Comparison of ENCODE assay signal across 9 mouse cellular contexts in the genomic region with DNA sequence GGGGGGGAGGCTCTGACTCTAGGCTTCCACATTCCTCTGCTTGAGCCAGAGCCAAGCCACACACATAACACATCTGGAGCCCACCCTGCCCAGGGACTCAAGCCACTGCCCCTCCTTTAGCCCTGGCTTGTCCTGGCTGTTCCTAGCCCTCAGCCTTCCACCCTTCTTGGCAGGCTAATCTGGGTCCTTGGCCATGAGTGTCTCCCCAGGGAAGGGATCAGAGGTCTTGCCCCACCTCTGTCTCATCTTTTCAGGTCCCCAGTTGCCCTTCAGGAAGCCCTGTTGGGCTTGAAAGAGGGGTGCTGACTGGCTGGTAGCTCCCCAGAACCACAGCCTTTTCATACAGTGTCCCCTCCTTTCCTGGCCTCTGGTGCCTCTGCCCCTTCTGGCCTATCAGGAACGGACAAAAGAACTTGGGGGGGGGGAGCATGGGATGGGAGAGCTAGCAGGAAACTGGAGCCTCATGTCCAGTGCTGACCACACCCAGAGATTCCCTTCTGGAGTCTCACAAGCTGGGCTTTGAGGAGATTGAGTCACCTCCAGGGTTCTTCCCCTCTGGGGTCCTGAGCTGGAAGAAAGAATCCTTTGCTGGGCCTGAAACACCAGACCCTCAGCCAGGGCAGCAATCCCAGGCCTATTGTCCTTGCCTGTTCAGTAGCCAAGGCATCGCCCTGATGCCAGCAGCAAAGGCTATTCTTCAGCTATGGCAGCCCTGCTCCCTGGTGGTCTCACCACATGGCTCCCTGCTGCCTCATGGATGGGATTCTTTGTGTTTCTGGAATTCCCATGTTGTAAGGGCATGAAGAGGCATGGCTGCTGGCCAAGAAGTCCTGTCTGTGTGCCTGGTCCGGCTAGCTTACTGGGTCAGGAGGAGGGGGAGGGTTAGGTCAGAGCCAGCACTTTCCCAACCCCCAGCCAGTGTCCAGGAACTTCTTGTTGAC. TPM values are rescaled to one million over a fixed set of nuclear protein-coding genes. Genes with fewer than 3 reads are reported as not detected.
DNase-seq lines count a peak whose midpoint lies in the region; ATAC-seq lines count a peak whose summit lies in the region.
"Had no signal": no experiment of that assay in that cellular context is flagged by ENCODE, and none has a peak within 500 bp of the region (broad histone marks: within the 10 kb centered on the region; RNA-seq: fewer than 3 reads in every experiment).

No protein-coding gene starts in this region.

- no peak overlapping the region for H3K27ac ChIP-seq in forebrain, embryonic 14.5 days (ENCODE audit: low read depth, low read length)
- 0 out of 2 replicates have a peak overlapping the region, but pooled peaks have one; percentile 10 for H3K27ac ChIP-seq in intestine, embryonic 15.5 days
- H3K27ac ChIP-seq in stomach, embryonic 14.5 days (ENCODE audit: low read length), result 0 out of 2 replicates have a peak overlapping the region, but pooled peaks have one; percentile 27
- H3K27ac ChIP-seq: liver, embryonic 13.5 days had no signal

- no peaks in the 10 kb centered on the region for H3K9me3 ChIP-seq in forebrain, embryonic 14.5 days (replicated peaks; ENCODE audit: control insufficient read depth, low read length)
- H3K9me3 ChIP-seq in intestine, embryonic 15.5 days, result no peaks in the 10 kb centered on the region
- H3K9me3 ChIP-seq in stomach, embryonic 14.5 days (ENCODE audit: control insufficient read depth, low read depth, low read length), result no peaks in the 10 kb centered on the region
- H3K9me3 ChIP-seq: liver, embryonic 13.5 days had no signal

- peak; percentile 47; the same call in 1 of the 2 replicates for ATAC-seq in forebrain, embryonic 14.5 days
- ATAC-seq in intestine, embryonic 15.5 days, result no peak
- ATAC-seq in stomach, embryonic 14.5 days (ENCODE audit: insufficient number of reproducible peaks, insufficient read depth, low FRiP score, low read depth), result no peak

- peak; percentile 56 for DNase-seq in layer of hippocampus, adult 11-12 months (ENCODE audit: low spot score)
- DNase-seq in layer of hippocampus, adult 9-10 months (ENCODE audit: low spot score), result no peak
- peak; percentile 29 for DNase-seq in brain, adult 2 months (ENCODE audit: low read depth, low spot score)
- DNase-seq in forebrain, embryonic 14.5 days (ENCODE audit: low spot score), result peak; percentile 71
- no peak for DNase-seq in embryo, embryonic 10 days (ENCODE audit: low spot score)
- DNase-seq in adrenal gland, adult 2 months, result no peak
- DNase-seq: liver, embryonic 13.5 days had no signal

- H3K9ac ChIP-seq in forebrain, embryonic 14.5 days (ENCODE audit: low read length), result no peak overlapping the region
- peak overlapping the region; percentile 17; the same call in 1 of the 2 replicates for H3K9ac ChIP-seq in intestine, embryonic 15.5 days
- no peak overlapping the region for H3K9ac ChIP-seq in stomach, embryonic 14.5 days (replicated peaks; ENCODE audit: low read depth, low read length)
- H3K9ac ChIP-seq: liver, embryonic 13.5 days had no signal

- H3K27me3 ChIP-seq in forebrain, embryonic 14.5 days (replicated peaks; ENCODE audit: control insufficient read depth, insufficient read depth, low read length), result peaks cover 40% of the 10 kb centered on the region
- peaks cover 35% of the 10 kb centered on the region for H3K27me3 ChIP-seq in intestine, embryonic 15.5 days (replicated peaks)
- H3K27me3 ChIP-seq in stomach, embryonic 14.5 days (ENCODE audit: control insufficient read depth, insufficient read depth, low read length), result peaks cover 17% of the 10 kb centered on the region; the same call in 1 of the 2 replicates

- H3K36me3 ChIP-seq in forebrain, embryonic 14.5 days (ENCODE audit: control insufficient read depth, insufficient read depth, low read length), result no peaks in the 10 kb centered on the region
- no peaks in the 10 kb centered on the region for H3K36me3 ChIP-seq in intestine, embryonic 15.5 days
- H3K36me3 ChIP-seq in stomach, embryonic 14.5 days (ENCODE audit: control insufficient read depth, insufficient read depth, low read length), result no peaks in the 10 kb centered on the region
- H3K36me3 ChIP-seq: liver, embryonic 13.5 days had no signal

- WGBS in forebrain, embryonic 14.5 days, result 15% methylated on average over 3 of the region's 3 CpGs
- WGBS in intestine, embryonic 15.5 days, result 38% methylated on average over 3 of the region's 3 CpGs
- 33% methylated on average over 3 of the region's 3 CpGs for WGBS in stomach, embryonic 14.5 days

- no peak overlapping the region for H3K4me2 ChIP-seq in forebrain, embryonic 14.5 days (ENCODE audit: low read length)
- no peak overlapping the region for H3K4me2 ChIP-seq in intestine, embryonic 15.5 days (replicated peaks)
- no peak overlapping the region for H3K4me2 ChIP-seq in stomach, embryonic 14.5 days (replicated peaks; ENCODE audit: low read depth, low read length)

- H3K4me1 ChIP-seq in forebrain, embryonic 14.5 days (ENCODE audit: control insufficient read depth, insufficient read depth, low read length), result peaks cover 8% of the 10 kb centered on the region
- H3K4me1 ChIP-seq in intestine, embryonic 15.5 days (replicated peaks), result peaks cover 16% of the 10 kb centered on the region
- peaks cover 17% of the 10 kb centered on the region; the same call in 1 of the 2 replicates for H3K4me1 ChIP-seq in stomach, embryonic 14.5 days (ENCODE audit: control insufficient read depth, insufficient read depth, low read length)

- H3K4me3 ChIP-seq in forebrain, embryonic 14.5 days (ENCODE audit: low read depth, low read length), result no peak overlapping the region
- H3K4me3 ChIP-seq in intestine, embryonic 15.5 days (replicated peaks), result no peak overlapping the region
- no peak overlapping the region for H3K4me3 ChIP-seq in stomach, embryonic 14.5 days (ENCODE audit: low read depth, low read length)
- H3K4me3 ChIP-seq: liver, embryonic 13.5 days had no signal

RNA-seq across cellular contexts. Expression of a gene that starts 1.1 kb away (rescaled TPM):
- 1.9 and 2.5 TPM in 2 replicates for polyA plus RNA-seq in forebrain, embryonic 14.5 days (2014; fragmentation: Nextera tagmentation; extraction: Ambion mirVana)
- polyA plus RNA-seq in intestine, embryonic 15.5 days (2015; fragmentation: Nextera tagmentation; extraction: Ambion mirVana), result 12.1 and 15.6 TPM in 2 replicates
- polyA plus RNA-seq in stomach, embryonic 14.5 days (2014; fragmentation: Nextera tagmentation; extraction: Ambion mirVana), result 8.0 and 9.0 TPM in 2 replicates
- total RNA-seq in adrenal gland, adult 2 months (2021), result 1 to 10 TPM; 3.7 to 7.2 TPM
- 21.1 and 24.7 TPM in 2 replicates for polyA plus RNA-seq in adrenal gland, adult 2 months (2012; rRNA removed)

RNA-seq across cellular contexts. Expression of a gene that starts 4.6 kb away (rescaled TPM):
- polyA plus RNA-seq in forebrain, embryonic 14.5 days (2014; fragmentation: Nextera tagmentation; extraction: Ambion mirVana), result 263 and 331 TPM in 2 replicates
- polyA plus RNA-seq in intestine, embryonic 15.5 days (2015; fragmentation: Nextera tagmentation; extraction: Ambion mirVana), result 40.9 and 48.2 TPM in 2 replicates
- polyA plus RNA-seq in stomach, embryonic 14.5 days (2014; fragmentation: Nextera tagmentation; extraction: Ambion mirVana), result 48.3 and 53.7 TPM in 2 replicates
- 100 to 1,000 TPM; 128 to 145 TPM for total RNA-seq in adrenal gland, adult 2 months (2021)
- 685 and 775 TPM in 2 replicates for polyA plus RNA-seq in adrenal gland, adult 2 months (2012; rRNA removed)

RNA-seq across cellular contexts. Expression of a gene that starts 22.4 kb away (rescaled TPM):
- polyA plus RNA-seq in forebrain, embryonic 14.5 days (2014; fragmentation: Nextera tagmentation; extraction: Ambion mirVana), result 27.8 and 28.9 TPM in 2 replicates
- polyA plus RNA-seq in intestine, embryonic 15.5 days (2015; fragmentation: Nextera tagmentation; extraction: Ambion mirVana), result 46.8 and 48.8 TPM in 2 replicates
- polyA plus RNA-seq in stomach, embryonic 14.5 days (2014; fragmentation: Nextera tagmentation; extraction: Ambion mirVana), result 31.3 and 36.4 TPM in 2 replicates
- total RNA-seq in adrenal gland, adult 2 months (2021), result under 1 TPM in 1 of 2 experiments, not detected in 1; 0.23 TPM
- 3.9 and 4.4 TPM in 2 replicates for polyA plus RNA-seq in adrenal gland, adult 2 months (2012; rRNA removed)

RNA-seq across cellular contexts. Expression of a gene that starts 28.5 kb away (rescaled TPM):
- polyA plus RNA-seq in forebrain, embryonic 14.5 days (2014; fragmentation: Nextera tagmentation; extraction: Ambion mirVana), result 0.21 TPM in 1 of 2 replicates, not detected in the other
- polyA plus RNA-seq in intestine, embryonic 15.5 days (2015; fragmentation: Nextera tagmentation; extraction: Ambion mirVana), result 0.18 TPM in 1 of 2 replicates, not detected in the other
- polyA plus RNA-seq in stomach, embryonic 14.5 days (2014; fragmentation: Nextera tagmentation; extraction: Ambion mirVana), result 0.12 TPM in 1 of 2 replicates, not detected in the other
- total RNA-seq in adrenal gland, adult 2 months (2021), result under 1 TPM in 1 of 2 experiments, not detected in 1; 0.24 TPM
- 0.10 and 0.40 TPM in 2 replicates for polyA plus RNA-seq in adrenal gland, adult 2 months (2012; rRNA removed)

RNA-seq across cellular contexts. Expression of a gene that starts 29.1 kb away (rescaled TPM):
- polyA plus RNA-seq in forebrain, embryonic 14.5 days (2014; fragmentation: Nextera tagmentation; extraction: Ambion mirVana), result 5.8 and 7.8 TPM in 2 replicates
- polyA plus RNA-seq in intestine, embryonic 15.5 days (2015; fragmentation: Nextera tagmentation; extraction: Ambion mirVana), result 105 and 122 TPM in 2 replicates
- polyA plus RNA-seq in stomach, embryonic 14.5 days (2014; fragmentation: Nextera tagmentation; extraction: Ambion mirVana), result 21.9 and 27.2 TPM in 2 replicates
- 10 to 100 TPM; 15.0 to 22.7 TPM for total RNA-seq in adrenal gland, adult 2 months (2021)
- 28.4 and 41.5 TPM in 2 replicates for polyA plus RNA-seq in adrenal gland, adult 2 months (2012; rRNA removed)

Comparison
In these comparisons a context has a peak if more than half of its experiments do, and no peak if none do; other contexts are left out.
1. DNase-seq: peak in layer of hippocampus, adult 11-12 months (single experiment), brain, adult 2 months (single experiment) and forebrain, embryonic 14.5 days (single experiment); none in layer of hippocampus, adult 9-10 months (single experiment), embryo, embryonic 10 days (single experiment) and adrenal gland, adult 2 months (single experiment).